Mouse (Mus musculus): Measurements from ENCODE around the gene Siglecf.

Gene Siglecf

DNA sequence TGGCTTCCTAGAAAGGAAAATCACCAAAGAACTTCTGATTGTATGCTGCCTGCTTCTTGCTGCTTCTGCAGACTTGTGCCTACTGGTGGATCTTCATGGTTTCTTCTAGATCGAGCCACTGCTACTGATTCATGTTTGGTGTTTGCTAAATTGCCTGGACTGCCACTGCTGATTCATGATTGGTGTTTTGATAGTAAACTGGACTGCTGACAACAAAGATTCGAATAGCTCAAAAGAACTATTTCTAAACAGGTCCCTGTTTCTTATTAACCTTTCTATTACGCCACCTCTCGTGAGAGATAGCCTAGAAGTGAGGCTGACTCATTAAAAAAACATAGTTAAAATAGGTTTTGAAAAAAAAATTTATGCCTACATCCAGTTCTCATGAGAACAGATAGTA is 10.9 kb downstream of the Siglecf start:
- no peak for DNase-seq (ENCODE audit: low read depth, low spot score)

GRCm38 (mm10) chr7:43378226-43378625 is 27.1 kb downstream of the Siglecf start:
- DNase-seq (ENCODE audit: low read depth, low spot score) = peak; percentile 42

- DNase-seq (ENCODE audit: low read depth, low spot score) = no peak
Observed at GRCm38 (mm10) chr7:43392349-43393121, 41.4 kb downstream of the Siglecf start.

GRCm38 (mm10) chr7:43399501-43399900 is 48.4 kb downstream of the Siglecf start:
- DNase-seq (ENCODE audit: low read depth, low spot score) = no peak

DNA sequence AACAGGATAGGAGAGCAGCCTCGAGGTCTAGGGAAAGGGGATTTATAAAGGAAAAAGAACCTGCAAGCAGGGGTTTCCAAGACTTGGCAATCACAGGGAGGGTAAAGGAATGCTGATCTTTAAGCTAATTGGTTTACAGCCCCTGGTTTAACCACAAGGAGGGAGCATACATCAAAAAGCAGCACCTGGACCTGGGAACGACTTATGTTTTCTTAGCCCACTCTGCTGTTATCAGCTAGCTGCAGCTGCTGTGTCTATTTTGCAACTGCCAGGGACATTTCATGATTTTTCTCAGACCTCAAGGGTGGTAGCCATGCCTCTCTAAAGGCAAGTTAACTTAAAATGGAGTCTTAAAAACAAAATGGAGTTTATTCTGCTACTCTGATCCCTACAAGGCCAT is 51.6 kb downstream of the Siglecf start:
- no peak for DNase-seq (ENCODE audit: low read depth, low spot score)

- DNase-seq (ENCODE audit: low read depth, low spot score) = no peak
Observed at GRCm38 (mm10) chr7:43407573-43407972, 56.4 kb downstream of the Siglecf start.

- DNase-seq (ENCODE audit: low read depth, low spot score) = no peak
Observed at GRCm38 (mm10) chr7:43408131-43408553, 57.0 kb downstream of the Siglecf start, which contains the start of gene Siglecg. Gene Siglecg, plus strand, starts transcription at chr7:43408204.

DNA sequence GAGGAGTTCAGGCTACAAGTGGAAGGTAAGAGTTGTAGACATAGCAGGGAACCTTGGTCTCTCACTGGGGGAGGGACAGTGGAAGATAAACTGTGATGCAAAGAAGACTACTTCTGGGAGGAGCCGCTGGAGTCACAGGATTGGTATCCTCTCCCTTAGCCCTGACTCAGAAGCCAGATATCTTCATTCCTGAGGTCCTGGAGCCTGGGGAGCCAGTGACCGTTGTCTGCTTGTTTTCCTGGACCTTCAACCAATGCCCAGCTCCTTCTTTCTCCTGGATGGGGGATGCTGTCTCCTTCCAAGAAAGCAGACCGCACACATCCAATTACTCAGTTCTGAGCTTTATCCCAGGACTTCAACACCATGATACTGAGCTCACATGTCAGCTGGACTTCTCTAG is 57.9 kb downstream of the Siglecf start:
- DNase-seq (ENCODE audit: low read depth, low spot score) = no peak

Measured in forelimb bud, embryonic 11.5 days (tissue).